Mouse (Mus musculus) embryonic facial prominence, embryonic 13.5 days (tissue): ENCODE results near the gene Cel. TPM values are rescaled to one million over a fixed set of nuclear protein-coding genes. Genes with fewer than 3 reads are reported as not detected.
"Not testable (repeated sequence)": the region's sequence is repeated elsewhere in the genome, so short reads cannot be mapped to it uniquely, and the experiment has no call there.

Experiments used
- ATAC-seq: fragments of 200-750 bp; cut with Nextera tagmentation; 2 replicates; pipeline ENCODE4 v1.8.0; 2017; ENCODE audit warnings: low read depth; ENCODE audit not compliant: insufficient number of reproducible peaks, insufficient read depth, low FRiP score, low TSS enrichment
- H3K27ac ChIP-seq: fragments of 300-500 bp; sonication (generic); 2 replicates; pipeline ENCODE4 v1.5.1; 2015; ENCODE audit warnings: moderate library complexity, mild to moderate bottlenecking, inconsistent platforms
- H3K27me3 ChIP-seq: fragments of 300-500 bp; sonication (generic); 2 replicates; pipeline ENCODE4 v1.6.1; 2015; ENCODE audit warnings: mild to moderate bottlenecking, inconsistent platforms
- H3K36me3 ChIP-seq: fragments of 300-500 bp; sonication (generic); 2 replicates; pipeline ENCODE4 v1.6.1; 2015; ENCODE audit warnings: mild to moderate bottlenecking, inconsistent platforms
- H3K4me1 ChIP-seq: fragments of 300-500 bp; sonication (generic); 2 replicates; pipeline ENCODE4 v1.6.1; 2015; ENCODE audit warnings: inconsistent platforms
- H3K4me2 ChIP-seq: fragments of 300-500 bp; sonication (generic); 2 replicates; pipeline ENCODE4 v1.6.1; 2015; ENCODE audit warnings: moderate library complexity, mild to moderate bottlenecking, inconsistent platforms
- H3K4me3 ChIP-seq: fragments of 300-500 bp; sonication (generic); 2 replicates; pipeline ENCODE4 v1.5.1; 2015; ENCODE audit warnings: mild to moderate bottlenecking, inconsistent platforms
- H3K9ac ChIP-seq: fragments of 300-500 bp; sonication (generic); 2 replicates; pipeline ENCODE4 v1.6.1; 2015; ENCODE audit warnings: mild to moderate bottlenecking, inconsistent platforms
- H3K9me3 ChIP-seq: fragments of 300-500 bp; sonication (generic); 2 replicates; pipeline ENCODE4 v1.6.1; 2016; ENCODE audit warnings: inconsistent platforms
- WGBS: fragments of 180-500 bp; shearing (Covaris S2); methylation state at CpG from one replicate; pipeline ENCODE4 v1.1.7; 2015; ENCODE audit warnings: mixed read lengths; 5-methylcytosine and 5-hydroxymethylcytosine counted together
- microRNA-seq: library from miRNA; unstranded; fragments of <30 nt; microRNA quantifications from one replicate; pipeline ENCODE4, GENCODE M21; 2016
- polyA plus RNA-seq: library from polyadenylated mRNA; unstranded; fragments of >200 nt; fragmentation: Nextera tagmentation; extraction: Ambion mirVana; gene quantifications from 2 replicates; pipeline ENCODE4 v1.2.1, GENCODE M21; 2015

Cel gene
- polyA plus RNA-seq, 1 experiment from 2014 or later = not detected

GRCm38 (mm10) chr2:28513431-28514370 is 49.5 kb downstream of the Cel start:
- Histone ChIP-seq H3K4me2 (peak overlapping the region; percentile 92), H3K4me3 (peak overlapping the region; percentile 75), H3K27ac (peak overlapping the region; percentile 79), H3K9me3 (no peaks in the 10 kb centered on the region), H3K36me3 (0 out of 2 replicates have a peak, but pooled peaks cover 7% of the 10 kb centered on the region), H3K27me3 (no peaks in the 10 kb centered on the region; the same call in 1 of the 2 replicates), H3K9ac (peak overlapping the region; percentile 93), H3K4me1 (peaks cover 39% of the 10 kb centered on the region)
- no peak; the same call in 1 of the 2 replicates for ATAC-seq
- 5% methylated on average over 47 of the region's 47 CpGs for WGBS

DNA sequence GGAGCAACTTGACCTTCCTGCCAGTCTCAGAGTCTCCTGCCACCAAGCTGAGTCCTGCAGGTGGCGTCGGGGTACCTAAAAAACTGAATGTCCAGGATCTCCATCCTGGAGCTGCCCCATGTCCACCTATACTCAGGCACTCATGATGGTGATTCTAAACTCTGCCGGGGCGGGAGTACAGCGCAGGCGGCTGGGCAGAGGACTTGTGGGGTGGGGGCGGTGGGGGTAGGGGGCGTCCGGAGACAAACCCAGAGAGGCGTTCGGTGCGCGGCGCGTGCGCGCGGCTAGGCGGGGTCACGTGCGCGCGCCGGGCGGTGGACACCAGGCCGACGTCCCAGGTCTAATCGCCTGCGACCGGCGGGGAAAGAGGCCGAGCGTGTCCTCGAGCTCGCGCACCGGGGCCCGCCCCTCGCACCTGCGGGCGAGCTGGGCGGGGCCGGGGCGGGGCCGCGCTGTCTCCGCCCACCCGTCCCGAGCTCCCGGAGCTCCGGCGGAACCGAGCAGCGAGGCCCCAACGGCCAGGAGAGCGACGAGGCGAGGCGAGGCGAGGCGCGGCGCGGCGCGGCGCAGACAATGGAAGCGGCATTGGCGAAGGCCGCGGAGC is 50.3 kb downstream of the Cel start, which contains the start of gene Ralgds:
Ralgds (plus strand) TSS at position 328 of the 604 bp plus-strand sequence.
- H3K4me2 ChIP-seq = peak within 1 kb of the TSS; percentile 92
- H3K4me3 ChIP-seq = peak within 1 kb of the TSS; percentile 75
- ATAC-seq = no peak; the same call in 1 of the 2 replicates
- under 1% methylated on average over 69 of the region's 71 CpGs for WGBS
- H3K27ac ChIP-seq = peak within 1 kb of the TSS; percentile 79
- H3K27me3 ChIP-seq = no peaks in the 10 kb centered on the region; the same call in 1 of the 2 replicates
- H3K4me1 ChIP-seq = peaks cover 33% of the 10 kb centered on the region
- H3K9ac ChIP-seq = peak within 1 kb of the TSS; percentile 93
- H3K9me3 ChIP-seq = no peaks in the 10 kb centered on the region
- H3K36me3 ChIP-seq = 0 out of 2 replicates have a peak, but pooled peaks cover 7% of the 10 kb centered on the region

- H3K4me3 ChIP-seq, H3K4me2 ChIP-seq, H3K9me3 ChIP-seq, H3K27me3 ChIP-seq, ATAC-seq, H3K27ac ChIP-seq, H3K36me3 ChIP-seq, H3K9ac ChIP-seq: not testable (repeated sequence)
- WGBS = 51% methylated on average over 5 of the region's 5 CpGs
- H3K4me1 ChIP-seq = peaks cover 24% of the 10 kb centered on the region
These were observed 51.6 kb downstream of the Cel start for GRCm38 (mm10) chr2:28511600-28511999.

GRCm38 (mm10) chr2:28506291-28506690 is 56.9 kb downstream of the Cel start:
- ATAC-seq = no peak
- Histone ChIP-seq H3K9ac (no peak overlapping the region), H3K27ac (no peak overlapping the region), H3K9me3 (no peaks in the 10 kb centered on the region), H3K27me3 (no peaks in the 10 kb centered on the region; the same call in 1 of the 2 replicates), H3K4me1 (no peaks in the 10 kb centered on the region), H3K4me2 (no peak overlapping the region), H3K36me3 (no peaks in the 10 kb centered on the region), H3K4me3 (no peak overlapping the region)
- WGBS = 79% methylated on average over 6 of the region's 6 CpGs

- Histone ChIP-seq H3K27me3 (no peaks in the 10 kb centered on the region), H3K27ac (no peak within 1 kb of the TSS), H3K9ac (no peak within 1 kb of the TSS), H3K4me2 (no peak within 1 kb of the TSS), H3K4me3 (no peak within 1 kb of the TSS), H3K9me3 (no peaks in the 10 kb centered on the region), H3K4me1 (no peaks in the 10 kb centered on the region), H3K36me3 (no peaks in the 10 kb centered on the region)
- no peak for ATAC-seq
- WGBS = 74% methylated on average over 3 of the region's 3 CpGs
These were observed 57.4 kb downstream of the Cel start, which contains the start of gene Gm10134 for GRCm38 (mm10) chr2:28505795-28506194. Gm10134 (plus strand) TSS chr2:28506095.

Small RNAs within 50 kb of the gene (microRNA-seq; reads per million reads assigned to microRNA genes)
- not detected for gene Gm22824

Other genes with a start within 250 kb of the Cel start
- 7.5 TPM in 2 replicates for gene Ppp1r26, start 116.6 kb downstream of the Cel start, polyA plus RNA-seq
- gene 1700007K13Rik, start 97.1 kb downstream of the Cel start, polyA plus RNA-seq = 0.91 and 1.7 TPM in 2 replicates
- gene Mrps2, start 95.3 kb downstream of the Cel start, polyA plus RNA-seq = 57.4 and 61.5 TPM in 2 replicates
- 0.35 and 0.58 TPM in 2 replicates for gene Gbgt1, start 66.5 kb downstream of the Cel start, polyA plus RNA-seq
- gene Gm10134, start 57.3 kb downstream of the Cel start, polyA plus RNA-seq = 1.4 TPM in 1 of 2 replicates, not detected in the other
- 56.9 and 61.3 TPM in 2 replicates for gene Ralgds, start 50.3 kb downstream of the Cel start, polyA plus RNA-seq
- 50.4 and 51.6 TPM in 2 replicates for gene Gtf3c5, start 20.3 kb upstream of the Cel start, polyA plus RNA-seq
- 0.77 and 0.84 TPM in 2 replicates for gene Gfi1b, start 58.6 kb upstream of the Cel start, polyA plus RNA-seq
- gene Tsc1, start 77.8 kb upstream of the Cel start, polyA plus RNA-seq = 23.7 and 23.9 TPM in 2 replicates
- 0.89 and 1.1 TPM in 2 replicates for gene Spaca9, start 136.3 kb upstream of the Cel start, polyA plus RNA-seq
- gene Ak8, start 136.8 kb upstream of the Cel start, polyA plus RNA-seq = 0.77 and 0.90 TPM in 2 replicates